Mouse (Mus musculus): ENCODE data around the gene Tmem110. TPM values are rescaled to one million over a fixed set of nuclear protein-coding genes. Genes with fewer than 3 reads are reported as not detected.

Gene Tmem110
- total RNA-seq, 2 experiments from 2014 or later = 6.4 to 7.1 TPM

- ATAC-seq (replicated peaks; ENCODE audit: poor library complexity) = no peak
Observed at GRCm38 (mm10) chr14:30861421-30862125, 36.2 kb downstream of the Tmem110 start.

- no peak for ATAC-seq (replicated peaks; ENCODE audit: poor library complexity)
Observed at GRCm38 (mm10) chr14:30862368-30862767, 37.0 kb downstream of the Tmem110 start.

GRCm38 (mm10) chr14:30865311-30865710, 39.9 kb downstream of the Tmem110 start:
- ATAC-seq (replicated peaks; ENCODE audit: poor library complexity) = peak; percentile 38

GRCm38 (mm10) chr14:30867042-30867441, 41.7 kb downstream of the Tmem110 start:
- ATAC-seq (replicated peaks; ENCODE audit: poor library complexity) = peak; percentile 82

- ATAC-seq (replicated peaks; ENCODE audit: poor library complexity) = no peak
Observed at GRCm38 (mm10) chr14:30868826-30869225, 43.4 kb downstream of the Tmem110 start.

GRCm38 (mm10) chr14:30869391-30869801, 44.0 kb downstream of the Tmem110 start:
- peak; percentile 54 for ATAC-seq (replicated peaks; ENCODE audit: poor library complexity)

GRCm38 (mm10) chr14:30870206-30871147, 45.1 kb downstream of the Tmem110 start:
- peak; percentile 16; the same call in 1 of the 2 replicates for ATAC-seq (replicated peaks; ENCODE audit: poor library complexity)

GRCm38 (mm10) chr14:30874095-30874700, 48.8 kb downstream of the Tmem110 start:
- no peak for ATAC-seq (replicated peaks; ENCODE audit: poor library complexity)

GRCm38 (mm10) chr14:30875130-30875865, 49.9 kb downstream of the Tmem110 start:
- ATAC-seq (replicated peaks; ENCODE audit: poor library complexity) = peak; percentile 77

GRCm38 (mm10) chr14:30875955-30876354, 50.6 kb downstream of the Tmem110 start:
- peak; percentile 25 for ATAC-seq (replicated peaks; ENCODE audit: poor library complexity)

- ATAC-seq (replicated peaks; ENCODE audit: poor library complexity) = no peak
Observed at GRCm38 (mm10) chr14:30876451-30876850, 51.1 kb downstream of the Tmem110 start.

GRCm38 (mm10) chr14:30877827-30878226, 52.4 kb downstream of the Tmem110 start:
- no peak for ATAC-seq (replicated peaks; ENCODE audit: poor library complexity)

GRCm38 (mm10) chr14:30878958-30879571, 53.7 kb downstream of the Tmem110 start, which contains the start of gene Mustn1:
Gene Mustn1 (plus strand): TSS chr14:30879200.
- no peak for ATAC-seq (replicated peaks; ENCODE audit: poor library complexity)

- no peak for ATAC-seq (replicated peaks; ENCODE audit: poor library complexity)
Observed at GRCm38 (mm10) chr14:30879794-30880193, 54.4 kb downstream of the Tmem110 start.

GRCm38 (mm10) chr14:30880251-30880650, 54.9 kb downstream of the Tmem110 start:
- no peak for ATAC-seq (replicated peaks; ENCODE audit: poor library complexity)

GRCm38 (mm10) chr14:30880811-30881717, 55.7 kb downstream of the Tmem110 start:
- peak; percentile 82 for ATAC-seq (replicated peaks; ENCODE audit: poor library complexity)

- ATAC-seq (replicated peaks; ENCODE audit: poor library complexity) = peak; percentile 14; the same call in 1 of the 2 replicates
Observed at GRCm38 (mm10) chr14:30881718-30882108, 56.3 kb downstream of the Tmem110 start.

- ATAC-seq (replicated peaks; ENCODE audit: poor library complexity) = no peak
Observed at GRCm38 (mm10) chr14:30885298-30885697, 59.9 kb downstream of the Tmem110 start.

- ATAC-seq (replicated peaks; ENCODE audit: poor library complexity) = no peak
Observed at GRCm38 (mm10) chr14:30886204-30886603, 60.8 kb downstream of the Tmem110 start, which contains the start of gene Itih4. Gene Itih4 (plus strand): TSS chr14:30886476.
